Mouse (Mus musculus) kidney, adult 18-20 months (tissue): ENCODE data around the gene Gm10338.
"Not testable (repeated sequence)": the region's sequence is repeated elsewhere in the genome, so short reads cannot be mapped to it uniquely, and the experiment has no call there.

ENCODE experiments used
- DNase-seq: peaks from one replicate; pipeline ENCODE4 v3.0.0; 2021

The Gm10338 gene

DNA sequence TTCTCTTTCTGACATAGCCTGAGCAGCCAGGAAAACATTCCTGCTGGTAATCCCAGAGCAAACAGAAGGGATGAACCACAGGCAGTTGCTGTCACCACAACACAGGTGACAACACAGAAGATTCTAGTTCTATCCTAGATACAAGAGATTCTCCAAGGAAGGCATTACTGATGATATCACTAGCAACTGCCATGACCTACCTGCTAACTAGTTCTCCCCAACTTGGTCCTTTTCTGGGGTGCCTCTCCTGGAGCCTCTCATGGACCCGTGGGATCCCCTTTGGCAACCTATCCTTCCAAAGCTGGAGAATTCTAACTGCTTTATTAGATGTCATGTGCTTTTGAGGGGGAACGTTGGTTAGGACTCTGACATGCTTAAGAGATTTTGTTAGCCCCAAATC lies at the start of gene Gm10338:
TSS of gene Gm10338 (minus strand) at position 101 of the 400 bp plus-strand sequence.
- not testable (repeated sequence) for DNase-seq

DNA sequence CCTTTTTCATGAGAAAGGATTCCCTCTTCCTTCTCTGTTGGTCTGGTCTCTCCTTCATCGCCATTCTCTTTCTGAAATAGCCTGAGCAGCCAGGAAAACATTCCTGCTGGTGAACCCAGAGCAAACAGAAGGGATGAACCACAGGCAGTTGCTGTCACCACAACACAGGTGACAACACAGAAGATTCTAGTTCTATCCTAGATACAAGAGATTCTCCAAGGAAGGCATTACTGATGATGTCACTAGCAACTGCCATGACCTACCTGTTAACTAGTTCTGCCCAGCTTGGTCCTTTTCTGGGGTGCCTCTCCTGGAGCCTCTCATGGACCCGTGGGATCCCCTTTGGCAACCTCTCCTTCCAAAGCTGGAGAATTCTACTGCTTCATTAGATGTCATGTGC lies 48.5 kb upstream of the Gm10338 start, which contains the start of gene Gm10128:
TSS of gene Gm10128 (minus strand) at position 101 of the 400 bp plus-strand sequence.
- DNase-seq, result not testable (repeated sequence)

GRCm38 (mm10) chr14:7568382-7568781 lies 27.0 kb downstream of the Gm10338 start, which contains the start of gene Gm3558:
TSS of gene Gm3558 (minus strand) at chr14:7568566.
- not testable (repeated sequence) for DNase-seq

DNA sequence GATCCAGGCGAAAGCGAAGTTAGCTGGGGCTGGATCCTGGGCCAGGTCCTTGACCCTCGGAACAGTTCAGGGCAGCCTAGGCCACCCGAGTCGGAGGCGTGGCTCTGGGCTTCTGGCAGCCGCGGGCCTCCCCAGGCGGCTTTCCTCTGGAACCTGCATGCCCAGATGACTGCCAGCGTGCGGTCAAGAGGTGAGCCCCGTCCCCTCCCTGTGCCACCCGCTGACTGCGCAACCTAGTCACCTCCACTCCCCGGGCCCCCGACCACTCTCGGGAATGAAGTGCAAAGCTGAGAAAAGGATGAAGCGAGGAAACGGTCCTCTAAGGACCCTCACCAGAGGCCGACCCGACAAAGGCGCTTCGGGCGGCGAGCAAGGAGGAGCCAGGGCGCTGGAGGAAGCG lies 27.5 kb downstream of the Gm10338 start:
- peak; percentile 4 for DNase-seq

- DNase-seq, result peak; percentile 12
These were observed 28.1 kb downstream of the Gm10338 start for GRCm38 (mm10) chr14:7567266-7567665.
